Mouse (Mus musculus) kidney, postnatal 14 days (tissue): ENCODE measurements around the gene Rab37.

ENCODE experiments used
- DNase-seq: peaks from one replicate; pipeline ENCODE4 v3.0.0; 2022; ENCODE audit warnings: mixed read lengths

Rab37 gene

DNA sequence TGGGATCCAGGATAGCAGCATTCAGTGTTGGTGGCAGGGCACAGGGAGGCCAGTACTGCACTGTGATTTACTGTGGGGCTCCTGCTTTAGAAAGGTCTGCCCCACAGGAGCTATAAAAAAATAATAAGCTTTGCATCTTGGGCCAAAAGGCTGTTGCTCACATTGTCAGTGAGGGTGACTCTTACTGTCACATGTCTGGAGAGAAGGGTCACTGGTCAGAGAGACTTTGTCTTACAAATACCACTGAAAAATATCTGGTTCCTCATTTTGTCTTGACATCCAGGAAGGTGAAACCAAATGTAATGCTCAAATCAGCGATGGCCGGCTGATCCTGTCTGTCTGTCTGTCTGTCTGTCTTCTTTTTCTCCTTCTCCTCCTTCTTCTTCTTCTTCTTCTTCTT lies 50.7 kb downstream of the Rab37 start:
- no peak for DNase-seq

DNA sequence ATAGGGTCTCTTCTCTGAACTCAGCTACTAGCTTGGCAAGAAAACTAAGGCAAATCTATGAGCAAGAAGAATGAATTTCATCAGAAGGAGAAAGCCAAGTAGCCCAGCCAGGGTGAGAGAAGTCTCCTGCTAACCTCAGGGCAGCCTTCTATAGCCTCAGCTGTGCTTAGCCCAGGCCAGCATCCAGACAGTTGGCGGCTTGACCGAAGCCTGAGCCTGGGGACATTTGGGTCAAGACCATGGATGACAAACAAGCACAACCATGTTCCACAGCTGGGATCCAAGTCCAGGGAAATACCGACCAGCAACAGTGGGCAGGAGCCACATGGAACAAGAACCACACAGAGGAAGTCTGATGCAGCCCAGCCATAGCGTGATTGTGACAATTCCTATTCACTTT lies 56.6 kb downstream of the Rab37 start:
- no peak for DNase-seq

DNA sequence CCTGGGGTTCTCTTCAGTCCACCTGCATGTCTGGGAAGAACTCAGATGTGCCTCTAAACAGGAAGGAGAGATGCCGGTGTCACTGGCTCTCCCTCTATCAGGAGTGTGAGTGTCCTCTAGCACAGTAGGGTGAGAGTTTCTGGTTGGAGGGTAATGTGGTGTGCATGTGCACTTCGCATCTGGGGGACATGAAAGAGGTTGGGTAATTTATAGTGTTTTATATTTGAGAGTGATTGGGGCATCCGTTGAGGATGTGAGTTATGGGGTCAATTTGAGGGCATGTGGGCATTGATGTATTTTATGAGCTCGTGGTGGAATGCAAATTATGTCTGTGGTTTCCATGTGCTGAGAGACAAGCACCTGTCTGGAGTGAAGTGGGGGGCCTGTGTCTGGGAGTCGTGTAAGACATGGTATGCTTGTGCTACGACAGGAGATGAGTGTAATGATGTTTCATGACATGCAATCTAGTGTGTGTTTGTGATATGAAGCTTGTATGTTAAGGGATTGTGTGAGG lies 59.6 kb downstream of the Rab37 start:
- DNase-seq: no peak

DNA sequence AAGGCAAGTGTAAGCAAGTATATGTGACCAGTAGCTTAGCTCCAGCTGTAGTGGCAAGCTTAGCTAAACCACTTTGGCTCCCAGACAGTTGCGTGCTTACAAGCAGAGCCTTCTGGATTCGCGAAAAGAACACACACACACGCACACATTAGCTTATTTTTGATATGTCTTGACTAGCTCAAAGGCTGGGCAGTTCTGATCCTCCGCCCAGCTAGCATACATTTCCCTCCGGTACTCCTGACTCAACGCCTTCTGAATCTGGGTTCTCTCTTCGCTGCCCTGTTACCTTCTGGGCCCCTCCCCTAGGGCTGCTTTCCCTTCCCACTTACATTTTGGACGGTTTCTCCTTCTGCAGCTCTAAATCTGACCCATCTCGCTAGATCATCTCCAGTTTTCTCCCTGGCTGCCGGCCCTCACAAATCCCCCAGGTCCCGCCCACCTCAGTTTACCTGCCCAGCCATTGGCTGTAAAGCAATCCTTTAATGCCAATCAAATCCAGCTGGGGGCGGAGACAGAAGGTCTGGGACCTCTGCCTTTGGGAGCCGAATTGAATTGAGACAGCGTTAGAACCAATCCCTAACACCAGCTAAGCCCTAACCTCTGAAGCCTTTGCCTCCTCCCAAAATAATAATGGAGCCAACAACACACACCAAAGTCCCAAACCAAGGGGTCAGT lies 60.7 kb downstream of the Rab37 start:
- DNase-seq: peak; percentile 80

DNA sequence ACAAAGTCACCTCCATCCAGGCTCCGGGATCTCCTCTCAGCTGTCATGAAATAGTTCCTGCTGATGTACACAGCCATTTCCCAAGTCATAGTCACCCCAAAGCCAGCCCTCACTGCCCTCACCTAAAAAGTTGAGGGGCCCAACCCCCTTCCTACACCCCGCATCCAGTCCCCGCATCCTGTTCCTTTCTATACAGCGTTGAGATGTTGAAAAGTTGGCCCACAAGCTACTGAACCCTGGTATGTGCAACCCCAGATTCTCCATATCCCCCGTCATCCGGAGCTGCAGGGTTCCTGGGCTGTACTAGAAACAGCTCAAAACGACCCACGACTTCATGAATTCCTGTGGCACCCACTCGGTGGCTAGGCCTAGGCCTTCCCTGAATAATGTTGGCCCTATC lies 61.9 kb downstream of the Rab37 start:
- DNase-seq: no peak

DNA sequence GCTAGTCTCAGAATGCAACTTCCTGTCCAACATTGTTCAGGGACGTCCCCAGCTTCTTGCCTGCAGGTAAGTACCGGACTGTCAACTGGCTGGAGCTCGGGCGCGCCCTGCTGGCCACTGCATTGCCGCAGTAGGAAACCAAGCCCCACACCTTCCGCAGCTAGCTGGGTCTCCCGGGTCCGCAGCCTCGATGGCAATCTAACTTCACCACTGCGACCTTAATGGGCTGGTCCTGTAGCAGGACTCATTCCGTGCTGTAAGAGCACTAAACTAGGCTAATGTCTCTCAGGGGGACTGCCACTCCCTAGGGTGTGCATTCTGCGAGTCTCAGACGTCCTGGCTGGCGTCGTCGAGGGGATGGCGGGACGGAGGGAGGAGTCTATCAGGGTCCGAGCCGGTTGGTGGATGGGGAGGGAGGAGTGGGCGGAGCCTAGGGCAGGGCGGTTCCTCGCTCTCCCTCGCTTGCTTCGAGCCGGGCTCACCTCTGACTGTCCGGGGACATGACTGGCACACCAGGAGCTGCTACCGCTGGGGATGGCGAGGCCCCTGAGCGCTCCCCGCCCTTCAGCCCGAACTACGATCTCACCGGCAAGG lies 62.6 kb downstream of the Rab37 start:
- peak; percentile 84 for DNase-seq

DNA sequence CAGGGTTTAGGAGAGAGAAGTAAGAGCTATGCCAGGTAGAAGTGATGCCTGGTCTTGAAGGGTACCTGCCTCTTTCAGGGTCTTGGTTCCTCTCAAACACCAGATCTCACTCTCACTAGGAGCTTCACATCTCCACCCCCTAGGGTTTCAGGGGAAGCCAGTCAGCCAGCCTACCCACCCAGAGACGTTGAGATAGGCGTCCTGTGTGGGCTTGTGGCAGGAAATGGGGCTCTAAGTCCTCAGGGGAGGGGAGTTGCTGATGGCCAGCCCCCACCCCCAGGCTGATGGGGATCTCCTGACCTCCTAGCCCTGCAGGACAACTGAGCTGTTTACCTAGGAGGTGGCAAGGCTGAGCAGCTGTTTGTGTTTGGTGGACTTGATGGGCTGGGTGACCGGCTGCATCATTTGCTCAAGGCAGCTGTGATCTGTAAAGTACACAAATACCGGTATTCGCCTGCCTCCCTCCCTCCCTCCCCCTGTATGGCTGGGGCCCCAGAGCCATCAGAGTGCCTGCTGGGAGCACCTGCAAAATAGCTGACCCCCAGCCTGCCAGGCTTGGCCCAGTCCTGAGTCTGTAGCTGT lies 63.9 kb downstream of the Rab37 start:
- no peak for DNase-seq

DNA sequence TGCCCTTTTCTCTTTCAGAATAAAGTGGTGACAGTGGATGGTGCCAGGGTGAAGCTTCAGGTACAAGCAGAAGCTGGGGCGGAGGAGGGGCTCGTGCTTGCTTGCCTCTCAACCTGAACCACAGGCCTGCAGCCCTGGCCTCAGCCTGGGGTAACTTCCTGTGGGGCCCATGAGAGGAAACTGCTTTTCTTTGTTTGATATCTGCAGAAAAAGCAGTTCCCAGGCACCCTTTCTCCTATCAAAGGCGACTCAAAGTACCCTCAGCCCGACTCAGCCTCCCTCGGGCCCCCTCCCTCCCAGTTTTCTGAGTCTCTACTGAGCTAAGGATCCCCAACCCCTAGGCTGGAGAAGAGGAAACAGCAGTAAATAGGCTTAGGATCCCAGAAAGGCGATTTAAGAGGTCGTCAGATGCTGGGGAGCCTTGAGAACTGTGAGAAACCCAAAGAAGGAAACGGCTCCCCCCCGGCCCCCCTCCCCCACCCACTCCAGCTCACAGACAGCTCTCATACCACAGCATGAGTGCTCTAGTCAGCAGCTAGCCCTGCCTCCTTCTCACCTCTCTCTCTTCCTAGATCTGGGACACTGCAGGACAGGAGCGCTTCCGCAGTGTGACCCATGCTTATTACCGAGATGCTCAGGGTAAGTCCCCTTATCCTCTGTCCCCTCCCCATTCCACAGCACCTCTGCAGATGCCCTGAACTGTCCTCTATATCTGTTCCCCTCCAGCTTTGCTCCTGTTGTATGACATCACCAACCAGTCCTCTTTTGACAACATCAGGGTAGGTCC lies 66.9 kb downstream of the Rab37 start:
- DNase-seq: no peak

DNA sequence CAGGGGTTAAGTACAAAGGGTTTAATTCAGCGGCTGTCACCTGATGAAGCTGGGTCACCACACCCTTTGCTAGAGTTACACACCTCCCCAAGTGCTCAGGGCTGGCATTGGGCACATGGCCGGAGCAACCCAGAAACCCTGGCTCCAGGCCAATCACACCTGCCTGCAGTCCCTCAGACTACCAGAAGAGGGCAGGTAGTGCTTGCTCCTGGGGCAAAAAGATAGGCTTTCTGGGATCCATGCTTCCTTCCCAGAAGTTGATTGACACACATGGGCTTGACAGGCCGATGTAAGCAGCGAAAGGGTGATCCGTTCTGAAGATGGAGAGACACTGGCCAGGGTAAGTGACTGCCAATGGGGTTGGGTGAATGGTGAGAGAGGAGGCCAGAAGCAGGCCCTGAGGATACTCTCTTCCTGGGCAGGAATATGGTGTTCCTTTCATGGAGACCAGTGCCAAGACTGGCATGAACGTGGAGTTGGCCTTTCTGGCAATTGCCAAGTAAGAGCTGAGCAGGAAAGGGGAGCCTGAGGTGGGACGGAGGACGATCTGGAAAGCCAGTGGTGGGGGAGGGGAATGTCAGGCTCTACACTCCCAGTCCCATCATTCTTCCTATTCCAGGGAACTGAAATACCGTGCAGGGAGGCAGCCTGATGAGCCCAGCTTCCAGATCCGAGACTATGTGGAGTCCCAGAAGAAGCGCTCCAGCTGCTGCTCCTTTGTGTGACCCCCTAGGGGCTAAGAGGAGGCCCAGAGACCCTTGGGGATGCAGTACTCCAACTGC lies 69.0 kb downstream of the Rab37 start:
- DNase-seq: peak; percentile 91

DNA sequence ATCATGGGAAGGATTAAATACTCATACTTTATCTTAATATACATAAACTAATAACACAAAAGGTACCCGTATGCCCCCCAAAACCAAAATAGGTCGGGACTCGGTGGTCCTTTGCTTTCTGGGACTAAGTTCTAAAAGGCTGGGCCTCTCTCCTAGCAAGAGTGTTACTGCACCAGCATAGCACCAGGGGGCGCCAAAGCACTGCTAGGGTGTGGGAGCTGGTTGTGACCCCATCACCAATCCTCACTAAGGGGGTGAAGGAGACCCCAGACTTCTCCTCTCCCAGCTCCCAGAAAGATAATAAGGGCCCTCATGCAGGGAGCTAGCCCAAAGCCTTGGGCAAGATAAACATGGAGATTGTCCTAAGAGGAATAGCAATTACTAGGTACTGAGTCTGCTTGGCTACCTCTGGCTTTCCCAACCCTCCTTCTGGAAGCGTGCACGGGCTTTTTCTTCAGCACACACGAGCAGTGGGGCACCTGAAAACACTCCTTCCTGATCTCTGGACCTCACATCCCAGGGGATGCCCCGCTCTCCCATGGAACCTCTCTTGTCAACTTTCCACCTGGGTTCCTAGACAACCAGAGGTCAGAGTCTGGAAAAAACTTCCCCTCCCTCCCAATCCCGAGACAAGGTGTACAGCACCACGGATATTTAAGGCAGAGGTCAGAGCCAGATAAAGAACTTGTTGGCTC lies 69.8 kb downstream of the Rab37 start:
- peak; percentile 80 for DNase-seq

DNA sequence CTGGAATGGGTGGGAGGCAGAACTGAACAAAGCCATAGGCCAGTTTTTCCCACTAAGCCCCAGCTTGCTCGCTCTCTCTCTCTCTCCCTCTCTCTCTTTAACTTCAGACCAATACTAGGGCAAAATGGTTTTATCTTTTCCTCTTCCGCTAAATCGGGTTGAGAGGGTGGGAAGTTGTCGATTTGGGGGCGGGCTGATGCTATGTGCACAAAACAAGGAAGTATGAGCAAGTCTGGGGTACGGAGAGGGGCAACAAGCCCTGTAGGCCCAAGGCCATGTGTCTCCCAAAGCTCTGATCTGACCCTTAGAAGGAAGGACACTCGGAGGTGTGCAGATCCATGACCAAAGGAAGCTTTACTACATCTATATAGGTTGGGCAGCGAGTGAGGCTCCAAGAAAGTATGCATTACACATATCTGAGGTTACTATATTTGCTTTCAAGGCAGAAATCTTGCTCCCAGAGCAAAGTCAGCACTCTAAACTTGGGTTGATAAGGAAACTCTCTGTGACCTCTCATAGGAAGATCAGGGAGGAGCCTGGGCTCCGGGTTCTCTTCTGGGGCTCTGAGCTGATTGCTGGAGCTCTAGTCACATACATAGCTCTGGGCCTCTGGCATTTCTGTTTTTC lies 70.5 kb downstream of the Rab37 start:
- DNase-seq: no peak

DNA sequence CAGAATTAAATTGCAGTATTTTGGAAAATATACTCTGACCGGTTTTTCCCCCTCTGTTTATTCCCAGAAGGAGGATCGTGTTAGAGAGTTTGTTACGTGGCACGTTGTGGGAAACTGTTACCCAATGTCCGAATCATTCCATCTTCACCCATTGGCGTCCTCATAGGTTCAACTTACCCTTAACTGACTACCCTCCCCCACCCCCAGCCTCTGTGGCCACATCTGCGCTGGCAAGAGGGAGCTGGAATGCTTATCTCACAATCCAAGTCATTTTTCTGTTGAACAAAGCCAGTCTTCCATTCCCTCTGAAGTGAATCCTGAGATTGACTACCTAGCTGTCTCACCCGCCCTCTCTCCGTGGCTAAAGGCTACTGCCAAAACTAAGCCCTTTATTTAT lies 71.0 kb downstream of the Rab37 start:
- DNase-seq: no peak

DNA sequence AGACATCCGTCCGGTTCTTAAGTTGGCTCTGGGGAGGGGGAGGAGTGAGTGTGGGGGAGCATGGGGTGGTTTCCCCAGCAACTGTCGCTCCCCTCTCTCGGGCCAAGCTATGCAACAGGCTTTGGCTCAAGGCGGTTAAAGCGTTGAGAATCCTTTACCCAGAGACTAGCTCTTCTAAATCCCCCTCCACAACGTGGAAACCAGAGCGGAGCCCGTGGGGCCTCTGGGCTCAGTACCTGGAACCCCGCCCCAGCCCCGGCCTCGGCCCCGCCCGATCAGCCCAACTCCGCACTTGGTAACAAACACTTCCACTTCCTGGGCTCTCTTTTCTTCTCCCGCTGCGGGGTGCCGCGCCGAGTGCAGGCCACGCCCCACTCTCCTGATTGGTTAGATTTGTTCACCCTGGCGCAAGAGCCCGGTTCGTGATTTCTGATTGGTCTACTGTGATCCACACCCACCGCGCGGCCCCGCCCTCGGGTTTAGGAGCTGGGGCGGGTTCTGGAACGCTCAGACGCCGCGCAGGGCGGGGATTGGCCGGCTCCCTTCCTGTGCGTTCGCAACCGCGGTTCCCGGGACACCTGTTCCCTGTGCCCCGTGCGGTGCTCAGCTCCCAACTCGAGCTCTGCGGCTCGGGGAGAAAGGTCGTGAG lies 71.7 kb downstream of the Rab37 start, which contains the start of gene Slc9a3r1:
TSS of gene Slc9a3r1 (plus strand) at position 510 of the 649 bp plus-strand sequence.
- peak; percentile 99 for DNase-seq

DNA sequence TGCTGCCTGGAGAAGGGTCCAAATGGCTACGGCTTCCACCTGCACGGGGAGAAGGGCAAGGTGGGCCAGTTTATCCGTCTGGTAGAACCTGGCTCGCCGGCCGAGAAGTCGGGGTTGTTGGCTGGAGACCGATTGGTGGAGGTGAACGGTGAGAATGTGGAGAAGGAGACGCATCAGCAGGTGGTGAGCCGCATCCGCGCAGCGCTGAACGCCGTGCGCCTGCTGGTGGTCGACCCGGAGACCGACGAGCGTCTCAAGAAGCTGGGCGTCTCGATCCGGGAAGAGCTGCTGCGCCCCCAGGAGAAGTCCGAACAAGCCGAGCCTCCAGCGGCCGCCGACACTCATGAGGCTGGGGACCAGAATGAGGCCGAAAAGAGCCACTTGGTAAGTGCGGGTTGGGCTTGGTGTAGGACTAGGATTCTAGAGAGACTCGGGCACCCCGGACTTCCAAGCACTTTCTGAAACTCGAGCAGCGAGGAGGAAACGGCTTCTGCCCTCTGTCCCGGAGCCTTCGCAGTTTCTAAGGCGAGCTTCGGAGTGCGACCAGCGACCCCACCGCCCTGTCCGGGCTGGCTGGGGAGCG lies 72.4 kb downstream of the Rab37 start:
- DNase-seq: peak; percentile 49

DNA sequence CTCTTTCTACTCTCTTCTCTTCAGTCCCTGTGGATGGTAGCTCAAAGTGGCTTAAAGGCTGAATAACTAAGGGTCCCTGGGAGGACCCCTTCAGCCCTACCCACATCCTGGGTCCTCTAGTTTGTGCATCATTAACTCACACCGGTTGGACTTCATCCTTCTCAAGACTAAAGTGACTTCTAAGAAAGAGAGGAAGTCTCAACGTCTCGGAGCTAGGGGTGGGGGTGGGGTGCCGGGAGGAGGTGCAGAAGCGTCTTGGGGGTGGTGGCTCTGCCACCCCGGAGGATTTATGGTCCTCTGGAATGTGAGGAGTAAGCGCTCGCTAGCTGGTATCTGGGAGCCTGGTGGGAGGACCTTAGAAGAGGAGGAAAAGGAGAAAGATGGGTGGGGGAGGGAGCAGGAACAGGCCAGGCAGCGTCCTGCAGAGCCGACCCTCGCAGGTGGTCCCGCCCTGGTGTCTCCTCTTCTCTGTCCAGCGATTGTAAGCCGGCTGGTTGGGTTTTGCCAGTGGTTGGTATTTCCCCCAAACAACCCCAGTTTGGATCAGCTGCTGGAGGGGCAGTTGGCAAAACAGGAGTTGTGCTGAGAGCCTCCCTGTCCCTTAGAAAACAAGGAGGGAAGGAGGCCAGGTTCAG lies 73.2 kb downstream of the Rab37 start:
- DNase-seq: peak; percentile 76

DNA sequence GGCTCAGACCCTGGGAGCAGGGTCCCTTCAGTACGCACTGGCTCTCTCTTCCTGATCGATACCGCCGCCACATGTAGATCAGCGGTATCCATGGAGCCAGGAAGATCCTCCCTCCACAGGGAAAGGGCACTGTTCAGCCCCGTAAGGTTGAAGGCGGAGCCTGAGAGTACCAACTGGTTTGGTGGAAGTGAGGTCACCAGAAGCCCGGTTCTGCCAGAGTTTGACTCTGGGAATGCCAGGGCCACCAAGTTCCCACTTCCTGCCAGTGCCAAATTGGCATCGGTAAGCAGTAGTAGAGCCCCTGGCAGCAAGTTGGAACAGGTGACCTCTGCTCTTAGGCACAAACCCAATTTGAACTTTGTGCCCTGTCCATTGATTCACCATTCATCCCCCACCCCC lies 73.7 kb downstream of the Rab37 start:
- peak; percentile 80 for DNase-seq

DNA sequence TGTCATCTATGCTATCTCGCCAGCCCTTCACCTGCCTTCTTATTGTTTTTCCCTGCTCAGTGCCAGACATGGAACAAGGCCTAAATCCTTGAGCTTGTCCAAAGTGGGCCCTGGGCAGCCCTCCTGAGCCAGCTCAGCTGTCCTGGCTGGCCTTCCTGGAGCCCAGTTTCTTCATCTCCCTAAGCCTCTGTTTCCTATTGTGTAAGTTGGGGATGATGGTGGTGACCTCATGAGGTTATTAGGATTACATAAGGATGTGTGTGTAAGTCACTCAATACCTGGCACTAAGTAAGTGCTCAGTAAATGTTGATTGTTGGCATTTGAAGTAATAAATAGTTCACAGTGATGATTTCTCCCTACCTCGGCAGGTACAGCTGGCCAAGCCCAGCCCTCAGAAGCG lies 75.5 kb downstream of the Rab37 start:
- DNase-seq: no peak

DNA sequence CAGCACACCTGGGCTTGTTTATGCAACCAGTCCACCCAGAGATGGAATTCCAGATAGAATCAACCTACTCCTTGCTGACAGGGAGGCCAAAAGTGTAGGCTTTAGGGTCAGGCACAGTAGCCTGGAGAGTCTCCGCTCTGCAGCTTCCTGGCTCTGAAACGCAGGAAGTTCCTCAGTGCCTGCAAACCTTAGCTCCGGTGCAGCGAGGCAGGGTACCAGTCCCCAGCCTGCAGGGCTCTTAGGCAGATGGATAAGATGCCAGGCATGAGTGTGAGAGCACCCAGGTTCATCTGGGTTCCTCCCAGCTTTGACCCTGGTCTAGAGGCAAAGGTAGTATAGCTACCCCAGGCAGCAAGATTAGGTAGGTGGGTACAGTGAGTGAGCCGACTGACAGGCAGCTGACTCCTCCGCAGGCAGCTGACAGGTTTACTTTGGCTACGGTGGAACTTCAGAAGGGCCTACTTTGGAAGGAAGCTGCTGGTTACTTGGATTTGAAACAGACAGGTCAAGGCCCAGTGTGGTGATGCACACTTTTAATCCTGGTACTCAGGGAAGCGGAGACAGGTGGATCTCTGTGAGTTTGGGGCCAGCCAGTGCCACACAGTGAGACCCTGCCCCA lies 76.5 kb downstream of the Rab37 start:
- DNase-seq: no peak

DNA sequence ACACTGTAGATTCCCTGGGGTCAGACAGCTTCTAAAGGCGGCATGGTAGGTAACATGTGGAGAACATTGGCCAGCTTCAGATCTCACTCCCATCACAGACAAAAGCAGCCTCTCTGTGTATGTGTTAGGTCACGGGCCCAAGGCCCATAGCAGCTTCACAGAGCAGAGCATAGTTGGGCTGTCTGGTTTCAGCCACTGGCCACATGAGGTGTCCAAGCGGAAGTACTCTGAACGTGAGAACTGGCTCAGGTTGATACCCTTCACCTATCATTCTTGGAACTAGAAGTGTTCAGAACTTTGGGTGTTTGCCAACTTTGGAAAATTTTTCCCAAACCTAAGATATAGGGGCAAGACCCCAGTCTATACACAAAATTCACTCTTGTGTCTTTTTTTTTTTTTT lies 78.2 kb downstream of the Rab37 start:
- no peak for DNase-seq

DNA sequence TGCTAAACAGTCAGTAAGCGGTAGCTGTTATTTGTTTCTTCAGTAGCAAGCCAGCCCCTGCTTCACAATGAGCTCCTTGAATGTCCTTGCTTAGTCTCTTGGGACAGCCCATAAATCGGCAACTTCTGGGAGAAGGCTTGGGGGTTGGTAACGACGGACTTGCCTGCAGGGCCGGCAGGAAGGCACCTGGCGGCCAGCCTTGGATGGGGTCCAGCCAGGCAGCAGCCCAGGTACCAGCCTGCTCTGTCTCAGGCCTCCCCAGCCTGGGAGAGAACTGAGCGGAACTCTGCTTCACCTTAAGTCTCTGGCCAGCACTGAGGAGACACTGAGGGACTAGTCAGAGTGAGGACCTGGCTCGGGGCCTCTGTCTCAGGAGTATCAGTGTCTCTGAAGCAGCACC lies 79.9 kb downstream of the Rab37 start:
- DNase-seq: peak; percentile 82
